Mouse (Mus musculus): Measurements from ENCODE around the gene Fndc7.

Fndc7 gene
- long read RNA-seq, experiment 1, partial matches to known transcripts: 1 of 2 reads
- long read RNA-seq, experiment 1, other reads (novel, unspliced or antisense): 1 of 2 reads
- long read RNA-seq, experiment 2, partial matches to known transcripts: 0 of 1 reads
- long read RNA-seq, experiment 2, other reads (novel, unspliced or antisense): 1 of 1 reads

- intact Hi-C loops (cut with DNase I): no loop called here
These were observed at the start of gene Fndc7 for GRCm38 (mm10) chr3:108889908-108890307. Gene Fndc7, minus strand, starts transcription at chr3:108890008.

- intact Hi-C loops (cut with DNase I): no loop called here
These were observed 49.8 kb upstream of the Fndc7 start, which contains the start of gene Henmt1 for GRCm38 (mm10) chr3:108939573-108939972. Gene Henmt1, plus strand, starts transcription at chr3:108939873.

- intact Hi-C loops (cut with DNase I): no loop called here
These were observed 48.9 kb upstream of the Fndc7 start for GRCm38 (mm10) chr3:108938691-108939090.

GRCm38 (mm10) chr3:108933557-108933956 is 43.7 kb upstream of the Fndc7 start:
- intact Hi-C loops (cut with DNase I): no loop called here

GRCm38 (mm10) chr3:108926308-108926707 is 36.5 kb upstream of the Fndc7 start:
- intact Hi-C loops (cut with DNase I): no loop called here

- intact Hi-C loops (cut with DNase I): no loop called here
These were observed 35.9 kb upstream of the Fndc7 start for GRCm38 (mm10) chr3:108925677-108926076.

GRCm38 (mm10) chr3:108921822-108922221 is 32.0 kb upstream of the Fndc7 start:
- intact Hi-C loops (cut with DNase I): no loop called here

GRCm38 (mm10) chr3:108920442-108921070 is 30.7 kb upstream of the Fndc7 start:
- intact Hi-C loops (cut with DNase I): no loop called here

GRCm38 (mm10) chr3:108918852-108919251 is 29.0 kb upstream of the Fndc7 start:
- intact Hi-C loops (cut with DNase I): loop anchor here (5.0 to 10.0 kb wide), 2 partner anchors 106 to 143 kb away; partner anchors contain the start of gene Fam102b

- intact Hi-C loops (cut with DNase I): loop anchor here (5.0 to 10.0 kb wide), 2 partner anchors 107 to 144 kb away; partner anchors contain the start of gene Fam102b
These were observed 28.2 kb upstream of the Fndc7 start for GRCm38 (mm10) chr3:108917986-108918385.

- intact Hi-C loops (cut with DNase I): loop anchor here (5.0 to 10.0 kb wide), 2 partner anchors 108 to 145 kb away; partner anchors contain the start of gene Fam102b
These were observed 27.0 kb upstream of the Fndc7 start for GRCm38 (mm10) chr3:108916857-108917256.

- intact Hi-C loops (cut with DNase I): loop anchor here (5.0 to 10.0 kb wide), 2 partner anchors 109 to 146 kb away; partner anchors contain the start of gene Fam102b
These were observed 26.2 kb upstream of the Fndc7 start for GRCm38 (mm10) chr3:108915999-108916398.

GRCm38 (mm10) chr3:108911548-108912413 is 22.0 kb upstream of the Fndc7 start, which contains the start of gene Prpf38b:
Gene Prpf38b, minus strand, starts transcription at chr3:108911727.
- intact Hi-C loops (cut with DNase I): loop anchor here (5.0 to 10.0 kb wide), 2 partner anchors 69 to 113 kb away; partner anchors contain the start of genes Fam102b and Stxbp3

- intact Hi-C loops (cut with DNase I): loop anchor here (5.0 to 10.0 kb wide), 2 partner anchors 69 to 114 kb away; partner anchors contain the start of genes Fam102b and Stxbp3
These were observed 21.3 kb upstream of the Fndc7 start for GRCm38 (mm10) chr3:108911081-108911547.

- intact Hi-C loops (cut with DNase I): loop anchor here (5.0 to 10.0 kb wide), 2 partner anchors 68 to 114 kb away; partner anchors contain the start of genes Fam102b and Stxbp3
These were observed 20.7 kb upstream of the Fndc7 start for GRCm38 (mm10) chr3:108910303-108911080.

GRCm38 (mm10) chr3:108902934-108903333 is 13.1 kb upstream of the Fndc7 start:
- intact Hi-C loops (cut with DNase I): no loop called here

GRCm38 (mm10) chr3:108902038-108902437 is 12.2 kb upstream of the Fndc7 start:
- intact Hi-C loops (cut with DNase I): no loop called here

- intact Hi-C loops (cut with DNase I): no loop called here
These were observed 10.9 kb upstream of the Fndc7 start for GRCm38 (mm10) chr3:108900681-108901080.

- intact Hi-C loops (cut with DNase I): no loop called here
These were observed 10.3 kb upstream of the Fndc7 start for GRCm38 (mm10) chr3:108900147-108900546.

GRCm38 (mm10) chr3:108898640-108899039 is 8.8 kb upstream of the Fndc7 start:
- intact Hi-C loops (cut with DNase I): no loop called here

Data from adrenal gland (tissue).